Mouse (Mus musculus): ENCODE measurements around the gene 1190005I06Rik.

- TF ChIP-seq POLR2A (IDR thresholded peaks at IDR 0.05; ENCODE audit: insufficient read length, low read depth) (no peak), E2F4 (IDR thresholded peaks at IDR 0.05; ENCODE audit: insufficient read depth) (no peak), MAX (IDR thresholded peaks at IDR 0.05; ENCODE audit: low read depth) (no peak), MYOG (IDR thresholded peaks at IDR 0.05; ENCODE audit: control insufficient read depth in 1 of 3, insufficient read depth in 1 of 3, insufficient read length in 2 of 3, low read depth in 2 of 3) (no peak), MYOD1 (IDR thresholded peaks at IDR 0.05; ENCODE audit: control insufficient read depth in 1 of 3, insufficient read length in 2 of 3, low read depth in 2 of 3) (no peak), CEBPB (IDR thresholded peaks at IDR 0.05; ENCODE audit: insufficient read depth, poor library complexity, severe bottlenecking) (no peak), POLR2AphosphoS2 (IDR thresholded peaks at IDR 0.05; ENCODE audit: insufficient read length, low read depth) (no peak), USF1 (IDR thresholded peaks at IDR 0.05; ENCODE audit: low read depth) (no peak), TCF12 (IDR thresholded peaks at IDR 0.05; ENCODE audit: insufficient read depth, poor library complexity, severe bottlenecking) (no peak), SRF (IDR thresholded peaks at IDR 0.05; ENCODE audit: control insufficient read depth, insufficient read length, low read depth) (no peak), TCF3 (IDR thresholded peaks at IDR 0.05; ENCODE audit: insufficient read length, low read depth) (no peak), REST (IDR thresholded peaks at IDR 0.05; ENCODE audit: insufficient read depth, insufficient read length) (no peak)
These were observed 48.9 kb downstream of the 1190005I06Rik start for GRCm38 (mm10) chr8:120598579-120598978.
